Mouse (Mus musculus) naive thymus-derived CD4-positive, alpha-beta T cell, adult 2 months (primary cell): ENCODE results near the gene Nptn.

Source experiments
- DNase-seq: peaks from one replicate; pipeline ENCODE4 v3.0.0-alpha.2; 2011; ENCODE audit warnings: low read depth

Gene Nptn

GRCm38 (mm10) chr9:58701751-58702150 lies 119.7 kb downstream of the Nptn start:
- DNase-seq = no peak

- DNase-seq = no peak
Observed at GRCm38 (mm10) chr9:58703766-58704165, 121.7 kb downstream of the Nptn start.

- no peak for DNase-seq
Observed at GRCm38 (mm10) chr9:58706024-58706423, 124.0 kb downstream of the Nptn start.
